Mouse (Mus musculus) gastrocnemius, postnatal 25 days (tissue): ENCODE measurements around the gene Jtb. TPM values are rescaled to one million over a fixed set of nuclear protein-coding genes. Genes with fewer than 3 reads are reported as not detected.
A peak's percentile ranks its signal among the peaks of the same experiment; 100 is the strongest.

Source experiments
- DNase-seq: peaks from one replicate; pipeline ENCODE4 v3.0.0; 2022
- long read RNA-seq, 2 experiments: library from polyadenylated mRNA; stranded (forward); transcript quantifications; one replicate each; pipeline ENCODE4 v2.0.0; 2021
- total RNA-seq, 2 experiments: library from RNA; stranded (reverse); gene quantifications; 1 replicate in 1 of 2; 2 replicates in 1 of 2; pipeline ENCODE4 v1.2.3; 2021

Jtb gene
- 10 to 100 TPM; 54.3 to 56.9 TPM for total RNA-seq
- long read RNA-seq, experiment 1, transcript Jtb-201 (5 exons, 1,101 nt) = major isoform, 137 of 149 reads
- long read RNA-seq, experiment 1, partial matches to known transcripts = 2 of 149 reads
- long read RNA-seq, experiment 1, other reads (novel, unspliced or antisense) = 10 of 149 reads
- long read RNA-seq, experiment 2, transcript Jtb-201 (5 exons, 1,101 nt) = major isoform, 137 of 150 reads
- long read RNA-seq, experiment 2, partial matches to known transcripts = 3 of 150 reads
- long read RNA-seq, experiment 2, other reads (novel, unspliced or antisense) = 10 of 150 reads

DNA sequence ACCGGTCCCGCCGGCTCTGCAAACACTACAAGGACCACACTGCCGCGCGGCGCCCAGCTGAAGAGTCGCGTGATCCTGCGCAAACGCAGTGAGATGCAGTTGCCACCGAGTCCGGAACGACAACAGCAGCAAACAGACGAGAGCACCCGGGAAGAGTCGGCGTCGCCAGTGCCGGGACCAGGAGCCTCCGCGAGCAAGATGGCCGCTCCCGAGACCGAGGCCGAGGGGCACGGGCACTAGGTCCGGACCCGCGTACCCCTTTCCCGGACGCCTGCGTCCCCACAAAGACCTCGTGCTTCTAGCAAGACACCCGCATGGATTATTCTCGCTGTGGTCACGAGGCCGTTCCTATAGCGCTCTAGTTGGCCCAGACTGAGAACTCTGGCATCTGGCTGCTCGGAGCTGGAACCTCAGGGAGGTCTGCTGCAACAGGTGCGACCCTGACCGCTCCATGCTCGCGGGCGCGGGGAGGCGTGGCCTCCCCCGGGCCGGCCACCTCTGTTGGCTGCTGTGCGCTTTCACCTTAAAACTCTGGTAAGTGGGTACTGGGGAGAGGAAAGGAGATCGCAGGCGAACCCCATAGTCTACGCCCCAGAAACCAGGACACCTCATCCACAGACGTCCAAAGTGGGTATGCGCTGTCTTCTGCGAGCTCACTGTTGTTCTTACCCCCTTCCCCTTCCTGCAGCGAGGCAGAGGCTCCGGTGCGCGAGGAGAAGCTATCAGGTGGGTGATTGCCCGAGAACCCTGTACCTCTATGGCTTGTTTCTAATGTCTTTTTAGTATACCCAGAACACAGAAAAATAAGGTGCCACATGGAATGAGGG, at the start of gene Jtb:
TSS of gene Jtb (plus strand) at position 91 of the 827 bp plus-strand sequence.
- DNase-seq = peak; percentile 92

DNA sequence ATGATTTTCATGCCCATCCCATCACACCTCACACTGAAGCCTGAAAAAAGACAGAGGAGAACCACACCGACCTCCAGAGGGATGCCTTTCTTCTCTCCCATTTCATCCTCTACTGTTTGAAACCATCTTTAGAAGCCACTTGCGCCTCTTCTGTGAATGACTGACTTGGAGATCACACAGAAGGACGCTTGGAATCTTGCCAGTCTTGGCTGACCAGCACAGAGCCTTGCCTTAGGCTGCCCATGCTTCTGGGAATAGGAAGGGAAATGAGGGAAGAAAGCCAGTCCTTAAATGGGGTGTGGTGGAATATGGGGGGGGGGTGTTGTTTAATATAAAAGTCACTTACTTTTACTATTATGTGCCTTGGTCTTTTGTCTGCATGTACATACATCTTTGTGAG, 47.8 kb upstream of the Jtb start:
- no peak for DNase-seq

DNA sequence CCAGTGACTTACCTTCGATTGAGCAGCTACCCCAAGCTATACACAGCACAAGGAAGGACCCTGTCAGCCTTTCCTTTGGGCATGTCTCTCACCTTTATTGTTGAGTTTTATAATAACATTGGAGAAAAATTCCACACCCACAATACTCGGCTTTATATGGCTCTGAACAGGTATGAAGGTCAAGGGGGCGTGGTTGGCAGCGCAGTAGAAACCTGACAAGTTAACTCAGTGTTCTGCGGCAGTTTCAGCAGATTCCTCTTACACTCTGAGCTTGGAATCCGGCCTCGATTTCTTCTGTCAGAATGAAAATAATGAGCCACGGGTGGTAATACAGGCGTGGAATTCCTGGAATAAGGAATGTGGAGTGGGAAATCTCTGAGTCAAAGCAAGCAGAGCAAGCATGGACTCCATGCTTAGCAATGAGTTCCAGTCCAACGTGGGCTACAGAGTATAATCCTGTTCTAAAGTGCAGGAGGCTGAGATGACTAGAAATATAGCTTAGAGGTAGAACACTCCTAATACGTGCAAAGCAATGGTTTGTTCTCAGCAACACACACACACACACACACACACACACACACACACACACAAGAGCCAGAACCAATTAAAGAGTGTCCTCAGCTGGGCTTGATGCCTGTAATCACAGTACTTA, 40.4 kb upstream of the Jtb start:
- no peak for DNase-seq

DNA sequence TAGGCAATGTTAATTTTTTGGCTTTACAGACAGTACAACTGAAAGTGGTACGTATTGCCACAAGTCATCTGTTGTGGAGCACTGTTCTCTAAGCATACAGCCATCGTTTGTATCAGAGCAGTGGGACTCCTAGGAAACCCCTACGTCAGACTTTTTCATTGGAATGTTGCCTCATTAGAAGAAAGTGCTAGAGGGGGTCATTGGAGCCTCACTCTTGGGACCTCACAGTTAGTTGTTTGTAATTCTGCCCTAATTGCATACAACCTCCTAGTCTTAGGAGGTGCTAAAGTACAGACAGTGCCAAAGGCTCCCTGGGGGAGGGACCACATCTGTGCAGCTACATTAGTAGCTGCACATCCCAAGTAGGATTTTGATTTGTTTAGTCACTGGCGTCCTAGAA, 36.6 kb upstream of the Jtb start:
- no peak for DNase-seq

DNA sequence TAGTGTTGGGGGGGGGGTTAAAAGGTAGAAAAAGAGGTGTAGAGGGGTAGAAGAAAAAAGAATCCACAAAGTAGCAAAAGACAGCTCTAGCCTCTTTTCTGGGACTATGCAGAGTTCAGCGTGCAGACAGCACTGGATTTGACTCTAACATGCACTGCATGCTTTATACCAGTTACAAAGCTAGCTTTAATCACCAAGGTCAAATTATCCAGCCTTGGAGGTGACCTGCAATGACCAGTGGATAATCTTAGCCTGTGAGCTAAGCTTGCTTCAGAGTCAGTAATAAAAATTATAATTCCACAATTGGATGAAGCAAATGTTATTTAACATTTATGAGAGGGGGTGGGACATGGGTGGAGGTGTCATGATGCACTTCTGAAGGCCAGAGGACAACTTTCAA, 35.8 kb upstream of the Jtb start:
- no peak for DNase-seq

DNA sequence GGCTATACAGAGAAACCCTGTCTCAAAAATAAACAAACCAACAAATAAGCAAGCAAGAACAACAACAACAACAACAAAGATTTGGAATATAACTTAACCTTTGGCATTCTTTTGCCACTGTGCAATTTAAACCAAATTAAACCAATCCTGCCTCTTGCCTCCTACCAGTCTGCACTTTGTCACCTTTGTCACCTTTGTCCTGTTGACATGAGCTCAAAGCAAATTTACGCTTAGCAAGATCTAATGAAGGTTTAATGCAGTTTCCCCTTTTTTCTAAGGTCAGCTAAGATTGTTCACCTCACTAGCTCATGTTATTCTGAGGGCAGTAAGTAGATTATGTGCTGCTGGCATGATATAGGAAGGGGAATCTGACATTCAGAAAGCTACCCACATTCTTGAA, 33.8 kb upstream of the Jtb start:
- DNase-seq = no peak

DNA sequence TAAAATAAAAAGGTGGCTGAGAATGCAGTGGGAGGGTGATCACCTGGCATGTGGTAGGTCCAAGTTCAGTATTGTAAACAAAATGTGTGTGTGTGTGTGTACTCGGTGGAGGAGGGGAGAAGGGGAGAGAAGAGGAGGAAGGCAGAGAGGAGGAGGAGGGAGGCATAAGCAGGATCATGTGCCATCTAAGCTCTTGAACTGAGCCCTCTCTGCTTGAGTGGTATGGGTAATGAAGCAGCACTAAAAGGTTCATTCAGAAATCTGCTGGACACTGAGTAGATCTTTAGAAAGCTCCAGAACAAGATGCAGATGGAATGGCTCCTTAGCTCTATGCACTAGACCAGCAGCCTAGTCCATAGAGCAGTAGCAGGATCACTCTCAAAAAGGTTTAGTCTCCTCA, 28.5 kb upstream of the Jtb start:
- no peak for DNase-seq

DNA sequence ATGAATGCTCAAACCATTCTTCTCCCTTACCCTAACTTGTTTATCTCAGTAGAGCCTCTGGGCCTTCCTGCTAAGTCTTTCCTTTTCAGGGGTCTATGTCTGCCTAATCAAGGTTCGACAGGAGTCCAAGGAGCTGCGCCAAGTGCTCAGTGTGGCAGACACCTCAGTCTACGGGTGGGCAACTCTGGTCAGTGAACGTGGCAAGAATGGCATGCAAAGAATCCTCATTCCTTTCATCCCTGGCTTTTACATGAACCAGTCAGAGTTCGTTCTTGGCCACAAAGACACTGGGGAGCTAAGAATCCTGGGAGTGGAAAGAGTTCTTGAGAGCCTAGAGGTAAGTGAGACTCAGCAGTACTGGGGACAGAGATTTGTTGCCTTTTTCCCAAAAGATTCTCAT, 27.8 kb upstream of the Jtb start:
- no peak for DNase-seq

DNA sequence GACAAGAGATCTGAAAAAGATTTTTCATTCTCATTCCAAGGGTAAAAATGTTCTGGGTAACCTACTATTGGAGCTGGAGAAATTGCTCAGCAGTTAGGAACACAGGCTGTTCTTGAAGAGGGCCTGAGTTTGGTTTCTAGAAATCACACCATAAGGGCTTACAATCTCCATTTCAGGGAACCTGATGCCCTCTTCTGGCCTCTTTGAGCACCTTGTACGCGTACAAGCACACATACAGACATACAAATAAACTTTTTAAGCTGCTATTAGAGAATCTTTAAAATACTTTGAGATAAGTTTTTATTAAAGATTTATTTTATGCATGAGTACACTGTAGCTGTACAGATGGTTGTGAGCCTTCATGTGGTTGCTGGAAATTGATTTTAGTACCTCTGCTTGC, 26.8 kb upstream of the Jtb start:
- DNase-seq = no peak

DNA sequence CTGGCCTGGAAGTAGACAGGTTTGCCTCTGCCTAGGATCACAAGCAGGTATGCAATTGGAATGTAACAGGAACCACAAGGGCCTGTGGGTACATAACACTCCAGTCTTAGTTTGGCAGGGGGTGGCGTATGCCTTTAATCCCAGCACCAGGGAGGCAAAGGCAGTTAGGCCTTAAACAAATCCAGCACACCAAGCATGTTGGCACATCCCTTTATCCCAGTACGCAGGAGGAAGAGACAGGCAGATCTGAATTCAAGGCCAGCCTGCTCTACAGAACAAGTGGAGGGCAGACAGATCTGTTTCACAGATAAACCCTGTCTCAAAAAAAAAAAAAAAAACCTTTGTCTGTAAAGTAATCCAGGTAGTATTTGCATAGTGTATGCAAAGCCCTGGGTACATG, 22.7 kb upstream of the Jtb start:
- DNase-seq = no peak

DNA sequence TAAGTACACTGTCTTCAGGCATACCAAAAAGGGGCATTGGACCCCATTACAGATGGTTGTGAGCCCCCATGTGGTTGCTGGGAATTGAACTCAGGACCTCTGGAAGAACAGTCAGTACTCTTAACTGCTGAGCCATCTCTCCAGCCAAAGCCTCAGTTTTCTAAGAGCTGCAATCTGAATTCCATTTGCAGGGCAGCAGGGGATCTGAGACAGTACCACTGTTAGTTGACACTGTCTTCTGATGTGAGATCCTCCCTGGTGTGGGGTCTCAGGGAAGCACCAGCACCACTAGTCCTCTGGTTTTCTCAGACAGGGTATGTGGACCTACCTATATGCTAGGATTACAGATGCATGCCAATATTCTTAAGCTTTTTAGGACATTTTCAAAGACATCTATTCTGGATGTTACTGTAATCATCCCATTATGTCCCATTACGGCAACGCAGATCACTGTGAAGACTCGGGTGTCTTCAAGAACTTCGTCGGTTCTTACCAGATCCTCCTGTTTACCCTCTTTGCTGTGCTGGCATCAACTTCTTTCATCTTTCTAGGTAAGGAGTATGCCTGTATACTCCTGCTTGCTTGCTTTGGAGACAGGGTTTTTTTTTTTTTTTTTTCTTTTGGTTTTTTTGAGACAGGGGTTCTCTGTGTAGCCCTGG, 21.4 kb upstream of the Jtb start:
- DNase-seq = no peak

DNA sequence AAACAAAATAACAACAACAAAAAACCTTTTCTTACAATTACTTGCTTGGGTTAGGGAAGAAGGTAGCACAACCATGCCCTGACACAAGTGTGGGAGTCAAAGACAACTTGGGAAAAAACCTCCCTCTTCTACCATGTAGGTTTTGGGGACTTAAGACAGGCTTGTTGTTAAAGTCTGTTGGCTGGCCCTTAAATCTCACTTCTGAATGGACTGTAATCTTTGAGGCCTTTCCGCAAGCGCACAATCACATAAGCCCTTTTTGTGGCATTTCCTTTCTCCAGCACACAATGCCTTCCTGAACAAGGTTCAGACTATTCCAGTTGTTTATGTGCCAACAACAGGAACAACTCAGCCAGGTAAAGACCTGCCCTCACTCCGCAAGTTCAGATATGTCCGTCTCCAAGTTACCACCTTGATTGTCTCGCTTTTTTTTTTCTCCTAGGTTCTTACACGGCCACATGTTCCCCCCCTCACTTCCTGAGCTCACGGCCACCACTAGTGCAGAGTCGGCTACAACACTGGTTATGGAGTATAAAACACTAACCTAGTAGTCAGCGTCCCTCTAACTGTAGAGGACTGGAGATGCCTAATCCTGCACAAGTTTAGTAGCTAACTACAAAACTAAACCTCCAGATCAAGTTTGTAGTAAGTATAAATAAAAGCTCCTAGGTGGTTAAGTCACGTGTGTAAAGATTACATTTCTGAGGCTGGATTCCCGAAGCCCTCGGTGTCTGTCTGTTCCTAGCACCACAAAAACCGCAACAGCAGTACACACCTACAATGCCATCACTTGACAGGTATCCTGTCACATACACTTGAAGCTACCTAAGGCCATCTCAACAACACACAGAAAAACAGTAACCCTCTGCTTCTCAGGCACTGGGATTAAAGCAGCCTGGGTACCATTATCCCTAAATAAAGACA, 19.7 kb upstream of the Jtb start:
- DNase-seq = no peak

DNA sequence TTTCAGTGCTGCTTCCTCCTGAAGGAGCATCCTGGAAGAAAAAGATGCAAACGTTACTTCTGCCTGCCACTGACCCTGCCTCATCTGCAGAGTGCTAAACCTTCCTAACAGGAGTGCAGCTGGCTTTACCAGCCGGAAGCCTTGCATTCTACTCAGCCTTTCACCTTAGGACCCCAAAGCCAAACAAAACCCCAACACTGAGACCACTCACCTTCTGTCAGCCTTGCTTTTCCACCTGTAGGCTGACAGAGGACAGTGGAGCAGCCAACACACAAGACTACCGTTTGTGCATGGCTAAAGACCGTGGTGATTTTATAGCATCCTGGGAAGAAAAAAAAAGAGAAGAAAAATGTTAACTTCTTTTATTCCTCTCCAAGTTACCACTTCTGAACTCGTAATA, 18.7 kb upstream of the Jtb start:
- no peak for DNase-seq

DNA sequence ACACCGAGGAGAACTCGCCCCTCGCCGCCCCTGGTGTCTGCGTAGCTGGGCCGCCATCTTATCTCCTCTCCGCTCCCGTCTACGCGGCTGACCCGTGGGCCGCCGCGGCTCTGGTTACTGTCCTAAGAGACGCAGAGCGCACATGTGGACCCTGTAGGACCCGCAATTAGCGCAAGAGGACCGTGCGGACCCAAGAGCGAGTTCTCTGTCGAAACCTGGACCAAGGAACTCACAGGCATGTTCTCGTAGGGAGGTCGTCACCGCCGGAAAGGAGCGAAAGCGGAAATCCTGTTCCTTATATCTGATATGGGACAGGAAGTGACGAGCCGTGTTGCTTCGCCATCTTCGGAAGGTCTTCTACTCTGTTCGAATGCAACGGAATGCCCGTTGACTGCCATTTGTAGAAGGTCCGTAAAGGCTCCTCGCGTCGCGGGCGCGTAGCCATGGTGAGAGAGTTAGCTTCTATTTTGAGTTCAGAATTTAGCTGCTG, 18.0 kb upstream of the Jtb start, which contains the start of the genes Rps27 and Rab13:
TSS of gene Rps27 (minus strand) at position 275 of the 490 bp plus-strand sequence.
TSS of gene Rab13 (plus strand) at position 319 of the 490 bp plus-strand sequence.
- peak; percentile 85 for DNase-seq

DNA sequence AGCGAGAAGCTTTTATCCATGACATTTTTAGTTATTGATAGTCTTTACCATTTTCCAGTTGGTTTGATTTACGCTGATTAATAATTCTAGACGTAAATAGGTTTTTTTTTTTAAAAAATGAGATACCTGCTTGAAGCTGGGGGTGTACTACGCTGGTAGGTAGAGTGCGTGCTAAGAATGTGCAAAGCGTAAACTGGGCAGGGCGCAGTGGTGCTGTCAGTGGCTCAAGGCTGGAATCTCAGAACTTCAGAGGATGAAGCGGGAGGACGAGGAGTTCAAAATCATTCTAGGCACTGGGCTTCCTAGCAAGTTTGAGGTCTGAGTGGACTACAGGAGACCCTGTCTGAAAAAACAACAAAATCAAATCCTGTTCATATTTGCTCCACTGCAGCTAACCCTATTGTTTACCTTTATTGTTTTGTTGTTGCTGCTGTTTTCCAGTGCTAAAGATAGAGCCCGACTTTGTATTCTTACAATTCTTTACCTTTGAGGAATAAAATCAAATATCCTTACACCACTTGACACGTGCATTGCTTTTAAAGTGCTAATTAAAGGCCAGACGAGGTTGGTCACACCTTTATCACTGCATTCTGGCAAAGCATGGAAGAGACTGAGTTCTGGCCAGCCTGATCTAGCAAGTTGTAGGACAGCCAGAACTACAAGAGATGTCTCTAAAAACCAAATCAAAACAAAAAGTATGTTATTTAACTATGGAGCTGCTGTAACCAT, 17.3 kb upstream of the Jtb start:
- DNase-seq = no peak

DNA sequence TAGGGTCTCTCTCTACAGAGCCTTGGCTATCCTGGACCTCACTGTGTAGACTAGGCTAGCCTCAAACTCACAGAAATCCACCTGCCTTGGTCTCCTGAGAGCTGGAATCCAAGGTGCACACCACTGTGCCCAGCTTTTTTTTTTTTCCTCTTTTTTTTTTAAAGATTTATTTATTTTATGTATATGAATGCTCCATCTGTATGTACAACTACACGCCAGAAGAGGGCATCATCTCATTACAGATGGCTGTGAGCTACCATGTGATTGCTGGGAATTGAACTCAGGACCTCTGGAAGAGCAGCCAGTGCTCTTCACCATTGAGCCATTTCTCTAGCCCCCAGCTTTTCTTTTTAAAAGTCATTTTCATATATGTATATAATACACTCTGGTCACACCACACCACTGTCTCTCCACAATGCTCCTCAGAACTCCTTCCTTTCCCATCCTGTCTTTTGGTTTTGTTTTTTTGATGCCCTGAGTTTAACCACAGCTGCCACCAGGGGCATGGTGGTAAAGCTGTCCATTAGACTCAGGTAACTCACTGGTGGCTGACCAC, 15.5 kb upstream of the Jtb start:
- no peak for DNase-seq

DNA sequence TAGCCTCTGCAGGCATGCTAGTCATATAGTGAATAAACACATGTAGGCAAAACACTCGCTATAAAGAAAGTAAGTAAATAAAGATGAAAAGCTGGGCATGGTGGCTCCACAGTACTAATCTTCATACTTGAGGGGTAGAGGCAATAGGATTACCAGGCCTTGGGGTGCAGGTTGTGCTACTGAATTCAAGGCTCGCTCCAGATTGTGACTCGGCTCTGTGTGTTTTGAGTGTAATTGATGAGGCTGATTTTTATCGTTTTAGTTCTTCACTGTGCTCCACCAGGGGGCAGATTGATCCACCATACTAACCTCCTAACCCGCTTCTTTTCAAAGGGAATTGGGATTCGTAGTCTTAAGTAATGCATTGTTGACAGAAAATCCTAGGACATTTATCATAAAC, 11.3 kb upstream of the Jtb start:
- DNase-seq = no peak

DNA sequence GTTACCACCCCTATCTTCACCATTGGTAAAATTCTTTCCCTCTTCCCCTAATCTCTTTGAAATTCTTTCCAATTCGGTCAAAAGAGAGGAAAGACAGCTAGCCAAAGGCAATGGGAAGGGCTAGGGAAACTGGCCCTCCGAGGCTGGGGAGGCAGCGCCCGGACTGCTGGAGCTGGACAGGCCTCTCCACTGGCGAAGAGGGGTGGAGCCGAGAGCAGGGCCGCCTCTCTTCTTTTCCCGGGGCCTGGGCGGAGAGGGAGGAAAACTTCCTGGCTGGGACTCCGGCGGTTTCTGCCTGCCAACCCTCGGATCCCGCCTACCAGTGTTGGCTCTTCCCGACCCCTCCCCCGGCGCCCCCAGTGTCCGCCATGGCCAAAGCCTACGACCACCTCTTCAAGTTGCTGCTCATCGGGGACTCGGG, 10.9 kb upstream of the Jtb start:
- DNase-seq = peak; percentile 80

DNA sequence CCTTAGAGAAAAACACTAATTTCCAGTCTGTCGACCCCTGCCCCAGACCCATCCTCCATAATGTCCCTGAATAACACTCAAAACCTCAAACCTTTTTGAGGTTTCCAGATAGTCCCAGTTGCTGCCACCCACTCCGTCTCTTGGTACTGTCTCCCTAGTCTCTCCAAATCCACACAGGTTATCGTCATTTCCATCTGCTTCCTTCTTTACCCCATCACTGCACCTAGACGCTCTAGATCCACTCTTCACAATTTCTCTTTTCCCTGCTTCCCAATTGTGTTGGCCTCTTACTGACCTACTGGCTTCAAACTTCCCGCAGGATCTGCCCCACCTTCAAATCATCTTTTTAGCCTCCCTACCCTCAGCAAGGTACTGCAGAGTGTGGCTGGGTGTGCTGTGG, 10.3 kb upstream of the Jtb start:
- DNase-seq = no peak

DNA sequence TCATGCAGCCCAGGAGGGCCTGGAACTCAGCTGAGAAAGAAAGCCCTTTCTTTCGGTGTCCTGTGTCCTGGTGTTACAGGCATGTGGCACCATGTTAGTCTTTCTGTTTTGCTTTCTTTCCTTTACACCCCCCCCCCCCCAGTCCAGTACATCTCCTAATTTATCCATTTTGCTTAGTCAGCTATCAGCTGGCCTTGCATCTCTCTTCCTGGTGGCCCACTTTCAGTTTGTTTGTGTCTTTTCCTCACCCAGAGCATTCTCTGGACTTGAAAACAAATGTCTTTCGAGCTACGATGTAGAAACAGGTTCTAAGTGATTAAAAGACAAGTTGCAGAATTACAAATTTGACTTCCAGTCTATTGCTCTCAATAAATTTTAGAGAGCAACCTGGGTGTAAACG, 8.9 kb upstream of the Jtb start:
- no peak for DNase-seq
